Mouse (Mus musculus) liver, postnatal 0 days (tissue): Measurements from ENCODE around the gene Gm7247.

Experiments
- CTCF ChIP-seq: sonication (generic); IDR thresholded peaks from 2 replicates; pipeline ENCODE4 v1.5.1; 2016; ENCODE audit warnings: antibody characterized with exemption, low read depth
- EP300 ChIP-seq: IDR thresholded peaks from 2 replicates; pipeline ENCODE4 v1.6.1; 2016; ENCODE audit warnings: antibody characterized with exemption, low read depth, mild to moderate bottlenecking

GRCm38 (mm10) chr14:51346027-51346426, 15.5 kb upstream of the Gm7247 start:
- TF ChIP-seq CTCF (no peak), EP300 (no peak)
